Mouse (Mus musculus) spleen, adult 2 months (tissue): ENCODE data around the gene Cldn11.

Experiments
- CTCF ChIP-seq: fragments of 200-500 bp; IDR thresholded peaks from 2 replicates; pipeline ENCODE4 v1.5.1; 2011; ENCODE audit warnings: mild to moderate bottlenecking, inconsistent platforms; ENCODE audit not compliant: insufficient read depth, insufficient read length, insufficient replicate concordance; ENCODE audit errors: extremely low read depth
- POLR2A ChIP-seq: fragments of 200-500 bp; IDR thresholded peaks from 2 replicates; pipeline ENCODE4 v1.6.1; 2011; ENCODE audit warnings: low read depth, low read length, inconsistent platforms

GRCm38 (mm10) chr3:31209001-31209400 is 59.3 kb downstream of the Cldn11 start:
- TF ChIP-seq CTCF (no peak), POLR2A (no peak)
